Mouse (Mus musculus): Measurements from ENCODE around the gene Bmt2. TPM values are rescaled to one million over a fixed set of nuclear protein-coding genes. Genes with fewer than 3 reads are reported as not detected.

The Bmt2 gene
- 15.5 and 20.5 TPM in 2 replicates for total RNA-seq (2023)

GRCm38 (mm10) chr6:13677818-13678282, at the start of gene Bmt2:
Bmt2 (minus strand) TSS chr6:13677966.

GRCm38 (mm10) chr6:13607621-13608493, 69.9 kb downstream of the Bmt2 start, which contains the start of gene Tmem168:
Tmem168 (minus strand) TSS chr6:13608100.

Other genes starting within 250 kb of the Bmt2 start
- gene Tmem168, start 69.9 kb downstream of the Bmt2 start, total RNA-seq (2023) = 37.9 and 38.5 TPM in 2 replicates
- gene Gpr85, start 162.0 kb upstream of the Bmt2 start, total RNA-seq (2023) = 0.43 and 0.63 TPM in 2 replicates
- 23.8 and 24.0 TPM in 2 replicates for gene 2610001J05Rik, start 193.6 kb upstream of the Bmt2 start, total RNA-seq (2023)